Mouse (Mus musculus) G1E (cell line): Measurements from ENCODE around the gene Sumo1.

Source experiments
- CTCF ChIP-seq: IDR thresholded peaks from 2 replicates; pipeline ENCODE4 v1.5.1; 2012; ENCODE audit warnings: low read depth, low read length, inconsistent platforms, mixed read lengths
- GATA1 ChIP-seq: IDR thresholded peaks from 2 replicates; pipeline ENCODE4 v1.6.1; 2012; ENCODE audit warnings: borderline replicate concordance, low read length, inconsistent platforms, mixed read lengths
- TAL1 ChIP-seq: conservative IDR thresholded peaks from 2 replicates; pipeline ENCODE4 v1.6.1; 2012; ENCODE audit warnings: low read depth, low read length, inconsistent platforms, mixed read lengths

DNA sequence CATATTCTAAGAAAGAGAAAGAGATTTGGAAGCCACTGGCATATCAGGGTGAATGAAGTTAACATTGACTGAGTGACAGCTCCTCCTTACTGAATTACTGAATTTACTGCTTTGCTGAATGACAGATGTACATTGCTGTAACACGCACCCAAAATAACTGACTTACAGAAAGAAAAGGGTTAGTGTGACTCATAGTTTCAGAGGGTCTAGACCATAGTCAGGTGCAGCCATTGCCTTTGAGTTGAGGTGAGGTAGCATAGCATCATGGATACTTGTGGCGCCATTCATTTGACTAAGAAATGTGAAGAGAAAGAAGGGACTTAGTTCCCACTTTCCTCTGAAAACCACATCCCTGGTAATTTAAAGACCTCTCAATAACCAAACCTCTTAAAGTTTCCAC is 3.0 kb upstream of the Sumo1 start:
- TF ChIP-seq CTCF (no peak), GATA1 (no peak), TAL1 (no peak)
